Mouse (Mus musculus) heart, embryonic 12.5 days (tissue): ENCODE data around the gene Rtn4r. TPM values are rescaled to one million over a fixed set of nuclear protein-coding genes. Genes with fewer than 3 reads are reported as not detected.
A peak's percentile ranks its signal among the peaks of the same experiment; 100 is the strongest.

Source experiments
- ATAC-seq: fragments of 200-750 bp; cut with Nextera tagmentation; 2 replicates; pipeline ENCODE4 v1.8.0; 2017; ENCODE audit warnings: moderate TSS enrichment, moderate library complexity; ENCODE audit not compliant: insufficient number of reproducible peaks, low FRiP score
- H3K27ac ChIP-seq: fragments of 300-500 bp; sonication (generic); 2 replicates; pipeline ENCODE4 v1.5.1; 2016; ENCODE audit warnings: mild to moderate bottlenecking, moderate library complexity; ENCODE audit not compliant: poor library complexity, severe bottlenecking
- H3K27me3 ChIP-seq: fragments of 300-500 bp; sonication (generic); replicated peaks from 2 replicates; pipeline ENCODE4 v1.6.1; 2016; ENCODE audit warnings: mild to moderate bottlenecking, moderate library complexity
- H3K36me3 ChIP-seq: fragments of 300-500 bp; sonication (generic); 2 replicates; pipeline ENCODE4 v1.6.1; 2016; ENCODE audit warnings: mild to moderate bottlenecking, moderate library complexity
- H3K4me1 ChIP-seq: fragments of 300-500 bp; sonication (generic); replicated peaks from 2 replicates; pipeline ENCODE4 v1.6.1; 2016; ENCODE audit warnings: mild to moderate bottlenecking
- H3K4me2 ChIP-seq: fragments of 300-500 bp; sonication (generic); 2 replicates; pipeline ENCODE4 v1.6.1; 2016; ENCODE audit warnings: mild to moderate bottlenecking, moderate library complexity
- H3K4me3 ChIP-seq: fragments of 300-500 bp; sonication (generic); 2 replicates; pipeline ENCODE4 v1.5.1; 2016; ENCODE audit warnings: mild to moderate bottlenecking
- H3K9ac ChIP-seq: fragments of 300-500 bp; sonication (generic); 2 replicates; pipeline ENCODE4 v1.6.1; 2016; ENCODE audit warnings: mild to moderate bottlenecking, moderate library complexity
- H3K9me3 ChIP-seq: fragments of 300-500 bp; sonication (generic); replicated peaks from 2 replicates; pipeline ENCODE4 v1.6.1; 2016; ENCODE audit warnings: mild to moderate bottlenecking, moderate library complexity
- WGBS: fragments of 180-500 bp; shearing (Covaris S2); methylation state at CpG from one replicate; pipeline ENCODE4 v1.1.7; 2016; 5-methylcytosine and 5-hydroxymethylcytosine counted together
- polyA plus RNA-seq: library from polyadenylated mRNA; unstranded; fragments of >200 nt; fragmentation: Nextera tagmentation; extraction: Ambion mirVana; gene quantifications from 2 replicates; pipeline ENCODE4 v1.2.1, GENCODE M21; 2016

Rtn4r gene
- 0.40 and 0.44 TPM in 2 replicates for polyA plus RNA-seq

DNA sequence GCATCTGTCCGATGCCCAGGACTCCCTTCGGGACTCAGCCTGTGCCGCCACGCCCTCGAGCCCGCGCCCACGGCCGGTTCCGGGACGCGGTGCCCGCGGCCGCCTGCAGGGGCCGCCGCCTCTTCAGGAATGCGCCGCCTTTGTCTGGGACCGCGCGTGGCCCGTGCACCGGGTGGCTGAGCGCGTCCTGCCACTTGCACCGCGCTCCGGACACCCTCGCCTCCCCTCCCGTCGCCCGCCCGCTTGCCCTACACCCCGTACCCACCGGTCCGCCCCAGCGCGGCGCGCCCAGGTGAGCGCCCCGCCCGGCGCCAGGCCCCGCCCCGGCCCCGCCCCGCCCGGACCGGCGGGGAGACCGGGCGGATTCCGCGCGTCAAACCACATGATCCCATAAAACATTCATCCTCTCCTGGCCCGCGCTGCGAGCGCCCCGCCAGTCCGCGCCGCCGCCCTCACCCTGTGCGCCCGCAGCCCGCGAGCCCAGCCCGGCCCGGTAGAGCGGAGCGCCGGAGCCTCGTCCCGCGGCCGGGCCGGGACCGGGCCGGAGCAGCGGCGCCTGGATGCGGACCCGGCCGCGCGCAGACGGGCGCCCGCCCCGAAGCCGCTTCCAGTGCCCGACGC lies at the start of gene Rtn4r:
Gene Rtn4r (plus strand): TSS at position 402 of the 621 bp plus-strand sequence.
- H3K4me3 ChIP-seq, result peak within 1 kb of the TSS; percentile 65
- ATAC-seq, result peak; percentile 54
- H3K9ac ChIP-seq, result peak within 1 kb of the TSS; percentile 69
- H3K4me1 ChIP-seq, result peaks cover 15% of the 10 kb centered on the region
- no peaks in the 10 kb centered on the region for H3K36me3 ChIP-seq
- H3K27me3 ChIP-seq, result peaks cover 93% of the 10 kb centered on the region
- under 1% methylated on average over 94 of the region's 96 CpGs for WGBS
- no peaks in the 10 kb centered on the region for H3K9me3 ChIP-seq
- no peak within 1 kb of the TSS for H3K27ac ChIP-seq
- peak within 1 kb of the TSS; percentile 100 for H3K4me2 ChIP-seq

DNA sequence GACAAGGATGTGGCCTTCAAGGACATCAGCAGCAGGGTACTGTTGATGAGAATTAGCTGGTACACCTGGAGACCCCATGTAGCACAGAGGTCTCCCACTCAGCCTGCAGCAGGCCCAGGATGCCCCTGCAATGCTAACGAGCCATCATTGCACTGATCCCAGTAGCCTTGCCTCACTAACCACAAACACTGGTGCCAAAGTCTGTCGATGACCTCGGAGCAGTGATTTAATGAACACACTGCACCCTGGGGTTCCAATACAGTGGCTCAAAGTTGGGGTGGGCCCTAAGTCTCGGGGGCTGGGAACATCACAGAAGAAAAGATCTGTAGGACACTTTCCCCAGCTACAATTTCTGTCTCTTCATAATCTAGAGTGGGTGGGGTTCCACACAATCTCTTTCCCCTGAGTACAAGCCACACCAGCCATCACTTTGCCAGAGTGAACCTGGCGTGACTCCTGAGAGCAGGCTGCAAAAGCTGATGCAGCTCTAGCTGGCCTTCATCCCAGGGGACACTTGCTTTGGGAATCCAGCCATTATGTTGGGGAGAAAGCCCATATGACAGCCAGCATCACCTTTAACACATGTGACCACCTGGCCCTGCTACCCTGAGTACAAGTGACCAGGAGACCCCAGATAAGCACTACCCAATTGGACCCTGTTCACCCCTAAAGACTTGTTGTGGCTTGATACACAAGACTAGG lies 49.0 kb upstream of the Rtn4r start:
- H3K4me1 ChIP-seq, result peaks cover 4% of the 10 kb centered on the region
- no peaks in the 10 kb centered on the region for H3K9me3 ChIP-seq
- 73% methylated on average over 5 of the region's 5 CpGs for WGBS
- no peak overlapping the region for H3K27ac ChIP-seq
- H3K4me2 ChIP-seq, result no peak overlapping the region
- no peak overlapping the region for H3K4me3 ChIP-seq
- no peak overlapping the region for H3K9ac ChIP-seq
- no peak for ATAC-seq
- no peaks in the 10 kb centered on the region for H3K27me3 ChIP-seq
- no peaks in the 10 kb centered on the region for H3K36me3 ChIP-seq

DNA sequence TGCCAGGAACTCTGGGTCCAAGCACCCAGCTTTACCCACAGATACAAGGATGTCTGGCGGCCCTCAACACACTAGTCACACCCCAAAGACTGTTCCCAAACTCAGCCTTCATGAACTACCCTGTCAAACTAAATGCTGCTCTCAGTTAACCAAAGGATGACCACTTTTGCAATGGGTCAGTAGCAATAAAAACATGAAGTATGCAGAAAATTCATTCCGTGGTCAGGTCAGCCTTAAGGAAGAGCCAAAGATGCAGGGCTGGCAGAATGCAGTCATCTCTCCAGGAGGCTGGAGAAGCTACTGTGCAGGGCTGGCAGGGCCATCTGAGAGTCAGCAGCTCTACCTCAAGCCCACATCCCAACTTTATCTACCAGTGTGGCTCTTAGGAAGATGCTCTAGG lies 48.1 kb upstream of the Rtn4r start:
- 78% methylated on average over 2 of the region's 2 CpGs for WGBS
- no peak for ATAC-seq
- no peak overlapping the region for H3K27ac ChIP-seq
- no peaks in the 10 kb centered on the region for H3K27me3 ChIP-seq
- no peak overlapping the region for H3K4me3 ChIP-seq
- no peaks in the 10 kb centered on the region for H3K9me3 ChIP-seq
- no peaks in the 10 kb centered on the region for H3K4me1 ChIP-seq
- no peak overlapping the region for H3K9ac ChIP-seq
- H3K36me3 ChIP-seq, result no peaks in the 10 kb centered on the region
- H3K4me2 ChIP-seq, result no peak overlapping the region

DNA sequence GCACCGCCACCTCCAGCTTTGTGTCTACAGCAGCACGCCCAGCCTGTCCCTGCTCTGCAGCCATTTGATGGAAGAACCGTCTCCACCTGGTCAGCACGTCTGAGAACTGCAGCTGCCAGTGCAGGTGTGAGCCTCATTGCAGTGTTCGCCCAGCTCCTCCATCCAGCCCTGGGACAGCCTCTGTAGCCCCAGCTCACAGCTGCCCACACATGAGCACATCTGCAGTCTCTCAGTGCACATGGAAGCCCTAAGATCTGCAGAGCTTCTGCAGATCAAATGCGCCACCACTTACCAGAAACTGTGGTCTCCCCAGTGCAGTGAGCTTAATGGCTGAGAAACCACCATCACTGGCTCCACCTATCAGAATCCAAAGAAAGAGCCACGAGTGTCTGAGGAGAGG lies 47.3 kb upstream of the Rtn4r start:
- no peak overlapping the region for H3K4me2 ChIP-seq
- no peaks in the 10 kb centered on the region for H3K9me3 ChIP-seq
- no peak overlapping the region for H3K27ac ChIP-seq
- H3K4me1 ChIP-seq, result no peaks in the 10 kb centered on the region
- ATAC-seq, result no peak
- no peak overlapping the region for H3K9ac ChIP-seq
- 81% methylated on average over 7 of the region's 7 CpGs for WGBS
- no peaks in the 10 kb centered on the region for H3K36me3 ChIP-seq
- no peaks in the 10 kb centered on the region for H3K27me3 ChIP-seq
- H3K4me3 ChIP-seq, result no peak overlapping the region

DNA sequence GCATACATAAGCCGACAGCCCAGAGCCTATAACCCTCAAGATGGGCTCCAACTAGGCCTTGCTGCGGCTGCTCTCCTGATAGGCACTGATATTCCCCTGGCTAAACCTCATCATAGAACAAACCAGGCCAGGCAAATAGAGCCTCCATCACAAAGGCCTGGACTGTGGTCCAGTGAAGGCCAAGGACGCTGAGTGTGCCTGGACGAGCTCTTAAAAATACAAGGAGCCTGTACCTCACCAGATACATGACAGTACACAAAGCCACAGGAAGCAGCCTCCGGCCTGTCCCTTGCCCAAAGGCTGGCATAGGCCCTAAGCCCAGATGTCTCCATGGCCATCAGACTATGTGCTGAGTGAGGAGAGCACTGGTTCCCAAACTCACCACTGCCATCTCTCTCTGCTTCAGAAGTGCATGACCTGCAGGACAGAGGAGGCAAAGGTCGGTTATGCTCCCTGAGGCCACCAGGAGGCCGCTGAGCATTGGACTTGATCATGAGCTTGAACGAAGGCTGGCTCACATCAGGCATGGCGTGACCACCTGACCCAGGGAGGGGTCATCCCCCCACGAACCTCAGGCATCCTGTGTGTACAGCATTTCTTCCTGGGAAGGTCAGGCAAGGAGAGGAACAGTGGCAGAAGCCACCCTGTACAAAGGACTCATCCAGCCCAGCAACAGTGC lies 46.2 kb upstream of the Rtn4r start:
- Histone ChIP-seq H3K9ac (no peak overlapping the region), H3K27me3 (no peaks in the 10 kb centered on the region), H3K9me3 (no peaks in the 10 kb centered on the region), H3K27ac (no peak overlapping the region), H3K4me2 (no peak overlapping the region), H3K4me1 (no peaks in the 10 kb centered on the region), H3K4me3 (no peak overlapping the region), H3K36me3 (no peaks in the 10 kb centered on the region)
- no peak for ATAC-seq
- 75% methylated on average over 10 of the region's 10 CpGs for WGBS

DNA sequence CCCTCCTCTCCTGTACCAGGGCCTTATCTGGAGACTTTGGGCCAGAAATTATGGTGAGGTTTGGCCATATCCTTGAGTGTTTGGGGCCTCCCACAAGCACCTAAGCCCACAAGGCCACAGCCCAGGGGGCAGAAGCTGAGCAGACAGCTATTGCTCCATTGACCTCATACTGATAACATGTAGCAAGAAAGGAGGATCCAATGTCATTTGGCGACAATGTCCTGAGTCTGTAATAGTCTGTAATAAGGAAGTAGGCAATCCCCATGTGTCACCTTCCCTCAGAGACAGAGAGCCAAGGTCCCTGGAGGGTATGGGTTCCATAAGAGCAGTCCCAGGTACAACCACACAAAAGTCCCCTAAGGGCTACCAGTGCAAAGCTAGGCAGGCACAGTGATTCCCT lies 45.2 kb upstream of the Rtn4r start:
- H3K27me3 ChIP-seq, result peaks cover 2% of the 10 kb centered on the region
- no peak overlapping the region for H3K4me2 ChIP-seq
- WGBS, result 65% methylated on average over 1 of the region's 1 CpGs
- H3K36me3 ChIP-seq, result no peaks in the 10 kb centered on the region
- peaks cover 3% of the 10 kb centered on the region; the same call in 1 of the 2 replicates for H3K4me1 ChIP-seq
- no peak for ATAC-seq
- H3K9ac ChIP-seq, result no peak overlapping the region
- H3K9me3 ChIP-seq, result no peaks in the 10 kb centered on the region
- no peak overlapping the region for H3K4me3 ChIP-seq
- no peak overlapping the region for H3K27ac ChIP-seq

DNA sequence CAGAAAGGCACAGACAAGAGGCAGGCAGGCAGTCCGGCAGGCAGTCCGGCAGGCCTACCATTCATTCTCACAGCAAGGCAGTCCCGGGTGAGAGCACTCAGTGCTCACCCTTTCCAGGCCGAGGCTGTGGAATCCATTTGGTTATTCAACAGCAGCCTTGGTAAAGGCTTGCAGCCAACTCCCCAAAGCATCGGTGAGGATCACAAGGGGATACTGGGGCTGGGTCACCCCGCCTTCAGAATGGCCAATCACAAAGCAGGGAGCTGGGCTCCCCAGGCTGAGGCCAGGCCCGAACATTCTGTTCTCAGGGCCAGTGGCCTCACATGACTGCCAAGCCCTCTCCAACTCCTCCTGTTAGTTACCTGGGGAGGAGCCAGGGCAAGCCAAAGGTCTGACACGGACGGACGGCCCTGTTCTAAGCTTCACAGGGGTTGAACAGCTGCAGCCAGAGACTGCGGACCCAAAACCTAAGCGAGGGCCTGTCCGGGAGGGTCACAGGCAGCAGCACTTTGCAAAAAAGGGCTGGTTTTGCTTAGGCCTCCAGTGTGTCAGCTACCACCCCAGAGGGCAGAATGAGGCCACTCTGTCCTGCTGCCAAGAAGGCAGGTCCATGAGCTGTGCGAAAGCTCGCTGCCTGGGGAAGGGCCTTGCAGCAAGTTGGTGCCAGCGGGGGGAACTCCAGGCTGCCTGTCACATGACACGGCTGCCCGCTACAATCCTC lies 44.1 kb upstream of the Rtn4r start:
- 86% methylated on average over 18 of the region's 18 CpGs for WGBS
- no peak for ATAC-seq
- Histone ChIP-seq H3K36me3 (no peaks in the 10 kb centered on the region), H3K4me2 (no peak overlapping the region), H3K9me3 (no peaks in the 10 kb centered on the region), H3K27me3 (peaks cover 8% of the 10 kb centered on the region), H3K9ac (no peak overlapping the region), H3K27ac (no peak overlapping the region), H3K4me1 (peaks cover 14% of the 10 kb centered on the region), H3K4me3 (no peak overlapping the region)

DNA sequence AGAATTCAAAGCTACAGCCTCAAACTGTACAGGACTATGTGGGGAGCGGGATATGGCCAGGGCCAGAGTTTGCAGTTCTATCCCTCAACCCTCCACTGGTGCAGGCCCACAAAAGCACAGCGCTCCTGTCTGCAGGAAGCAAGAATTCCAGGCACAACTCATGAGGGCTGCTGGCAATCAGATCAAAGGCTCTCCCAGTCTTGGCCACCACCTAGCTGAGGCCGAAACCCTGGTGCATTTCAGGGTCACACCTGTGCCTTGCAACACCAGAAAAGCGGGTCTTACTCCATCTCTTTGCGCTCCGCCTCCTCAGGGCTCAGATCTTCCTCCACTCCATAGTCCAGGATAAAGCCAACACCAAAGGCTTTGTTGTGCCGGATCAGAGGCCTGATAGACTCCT lies 43.2 kb upstream of the Rtn4r start:
- Histone ChIP-seq H3K36me3 (no peaks in the 10 kb centered on the region), H3K9ac (no peak overlapping the region), H3K27ac (no peak overlapping the region), H3K4me3 (no peak overlapping the region), H3K9me3 (no peaks in the 10 kb centered on the region), H3K4me1 (peaks cover 14% of the 10 kb centered on the region), H3K27me3 (peaks cover 8% of the 10 kb centered on the region), H3K4me2 (no peak overlapping the region)
- ATAC-seq, result no peak
- WGBS, result 86% methylated on average over 7 of the region's 7 CpGs

DNA sequence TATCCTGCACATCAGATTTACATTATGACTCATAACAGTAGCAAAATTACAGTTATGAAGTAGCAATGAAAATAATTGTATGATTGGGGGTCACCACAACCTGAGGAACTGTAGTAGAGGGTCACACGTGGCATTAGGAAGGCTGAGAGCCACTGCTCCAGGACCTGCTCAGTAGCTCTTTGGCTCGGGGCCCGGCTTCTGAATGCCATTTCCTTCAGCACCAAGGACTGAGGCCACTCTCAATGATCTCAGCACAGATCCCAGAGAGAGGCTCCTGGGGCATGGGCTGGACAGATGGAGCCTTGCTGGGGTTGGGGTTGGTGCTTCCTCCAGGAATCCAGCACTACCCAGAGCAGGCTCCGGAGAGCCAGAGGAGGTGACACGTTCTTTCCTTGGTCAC lies 40.3 kb upstream of the Rtn4r start:
- H3K4me3 ChIP-seq, result no peak overlapping the region
- no peak overlapping the region for H3K4me2 ChIP-seq
- peaks cover 8% of the 10 kb centered on the region for H3K27me3 ChIP-seq
- ATAC-seq, result no peak
- no peak overlapping the region for H3K9ac ChIP-seq
- H3K27ac ChIP-seq, result no peak overlapping the region
- peaks cover 24% of the 10 kb centered on the region for H3K4me1 ChIP-seq
- no peaks in the 10 kb centered on the region for H3K9me3 ChIP-seq
- H3K36me3 ChIP-seq, result no peaks in the 10 kb centered on the region
- WGBS, result 76% methylated on average over 5 of the region's 5 CpGs

DNA sequence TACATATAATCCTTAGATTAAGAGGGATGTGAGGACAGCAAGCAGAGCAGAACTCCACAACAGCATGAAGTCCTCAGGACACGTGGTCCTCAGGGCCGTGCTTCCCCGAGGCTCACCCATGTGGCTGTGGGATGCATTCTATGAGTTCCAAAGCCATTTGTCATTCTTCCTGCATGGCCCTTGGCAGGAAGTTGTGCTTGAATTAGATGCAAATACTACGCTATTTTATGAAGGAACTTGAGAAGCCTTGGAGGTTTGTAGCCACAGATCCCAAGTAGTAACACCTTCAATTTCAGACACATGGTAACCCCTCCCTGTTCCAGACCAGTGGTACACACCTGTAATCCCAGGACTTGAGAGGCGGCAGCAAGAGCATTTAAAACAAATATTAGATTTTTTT lies 31.1 kb upstream of the Rtn4r start:
- peaks cover 6% of the 10 kb centered on the region; the same call in 1 of the 2 replicates for H3K4me1 ChIP-seq
- H3K4me2 ChIP-seq, result no peak overlapping the region
- no peak overlapping the region for H3K4me3 ChIP-seq
- no peak overlapping the region for H3K9ac ChIP-seq
- H3K9me3 ChIP-seq, result 0 out of 2 replicates have a peak, but pooled peaks cover 6% of the 10 kb centered on the region
- H3K27me3 ChIP-seq, result 0 out of 2 replicates have a peak, but pooled peaks cover 3% of the 10 kb centered on the region
- H3K27ac ChIP-seq, result no peak overlapping the region
- no peaks in the 10 kb centered on the region for H3K36me3 ChIP-seq
- ATAC-seq, result no peak
- 33% methylated on average over 5 of the region's 5 CpGs for WGBS

DNA sequence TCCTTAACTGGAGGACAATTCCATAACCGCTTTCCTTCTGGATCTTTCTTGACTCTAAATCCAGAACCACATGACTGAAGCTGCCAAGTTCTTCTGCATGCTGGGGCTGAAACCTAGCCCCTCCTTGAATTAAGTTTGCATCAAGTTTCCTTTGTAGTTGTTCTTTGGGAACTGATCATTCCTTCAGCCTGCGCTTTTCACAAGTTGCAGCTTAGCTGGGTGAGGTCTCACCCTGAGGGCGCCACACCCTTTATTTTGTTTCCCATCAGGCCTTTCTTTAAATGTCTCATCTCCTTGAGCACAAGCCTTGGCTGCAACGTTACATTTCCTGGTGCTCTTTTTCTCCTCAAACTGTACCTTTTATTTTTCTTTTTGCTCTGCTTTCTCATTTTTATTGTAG lies 24.6 kb upstream of the Rtn4r start:
- 0 out of 2 replicates have a peak, but pooled peaks cover 3% of the 10 kb centered on the region for H3K27me3 ChIP-seq
- H3K9ac ChIP-seq, result no peak overlapping the region
- peaks cover 8% of the 10 kb centered on the region for H3K4me1 ChIP-seq
- ATAC-seq, result no peak
- H3K27ac ChIP-seq, result no peak overlapping the region
- 75% methylated on average over 4 of the region's 4 CpGs for WGBS
- no peaks in the 10 kb centered on the region for H3K36me3 ChIP-seq
- H3K9me3 ChIP-seq, result no peaks in the 10 kb centered on the region
- H3K4me3 ChIP-seq, result no peak overlapping the region
- H3K4me2 ChIP-seq, result no peak overlapping the region
